Mouse (Mus musculus): ENCODE results near the gene Snrnp48. TPM values are rescaled to one million over a fixed set of nuclear protein-coding genes. Genes with fewer than 3 reads are reported as not detected.

The Snrnp48 gene
- polyA plus RNA-seq, 1 experiment from 2014 or later: 42.3 TPM

GRCm38 (mm10) chr13:38272624-38273023, 67.9 kb downstream of the Snrnp48 start:
- WGBS: 73% methylated on average over 3 of the region's 3 CpGs
- ATAC-seq (replicated peaks; ENCODE audit: insufficient number of reproducible peaks, low FRiP score, low TSS enrichment, low read depth): no peak

More at GRCm38 (mm10) chr13:38272624-38273023, 67.9 kb downstream of the Snrnp48 start:
- H3K4me1 ChIP-seq (ENCODE audit: control insufficient read depth, insufficient read depth, low read length): no peaks in the 10 kb centered on the region
- no peak for DNase-seq (ENCODE audit: low spot score)
- no peak overlapping the region for H3K9ac ChIP-seq (replicated peaks; ENCODE audit: low read length)
- H3K27ac ChIP-seq (replicated peaks; ENCODE audit: low read depth, low read length): no peak overlapping the region
- no peaks in the 10 kb centered on the region for H3K27me3 ChIP-seq (ENCODE audit: control insufficient read depth, insufficient read depth, low read length)
- H3K9me3 ChIP-seq (replicated peaks; ENCODE audit: control insufficient read depth, low read length): no peaks in the 10 kb centered on the region
- no peaks in the 10 kb centered on the region for H3K36me3 ChIP-seq (replicated peaks; ENCODE audit: control insufficient read depth, insufficient read depth, low read depth, low read length)
- no peak overlapping the region for H3K4me3 ChIP-seq (ENCODE audit: low read depth, low read length)
- no peak overlapping the region for H3K4me2 ChIP-seq (ENCODE audit: low read depth, low read length)

Other genes with a start within 250 kb of the Snrnp48 start
- 128 and 137 TPM in 2 replicates for gene Ssr1, start 210.7 kb upstream of the Snrnp48 start, polyA plus RNA-seq (2014; fragmentation: Nextera tagmentation; extraction: Ambion mirVana)
- 49.4 and 54.9 TPM in 2 replicates for gene Riok1, start 167.9 kb upstream of the Snrnp48 start, polyA plus RNA-seq (2014; fragmentation: Nextera tagmentation; extraction: Ambion mirVana)
- gene Cage1, start 167.9 kb upstream of the Snrnp48 start, polyA plus RNA-seq (2014; fragmentation: Nextera tagmentation; extraction: Ambion mirVana): 0.48 and 1.2 TPM in 2 replicates
- gene Dsp, start 53.6 kb upstream of the Snrnp48 start, polyA plus RNA-seq (2014; fragmentation: Nextera tagmentation; extraction: Ambion mirVana): 5.7 and 6.1 TPM in 2 replicates
- 0.63 and 0.89 TPM in 2 replicates for gene Bmp6, start 140.2 kb downstream of the Snrnp48 start, polyA plus RNA-seq (2014; fragmentation: Nextera tagmentation; extraction: Ambion mirVana)

All from embryonic facial prominence, embryonic 11.5 days (tissue).